Mouse (Mus musculus): ENCODE measurements around the gene Hoxd1.

DNA sequence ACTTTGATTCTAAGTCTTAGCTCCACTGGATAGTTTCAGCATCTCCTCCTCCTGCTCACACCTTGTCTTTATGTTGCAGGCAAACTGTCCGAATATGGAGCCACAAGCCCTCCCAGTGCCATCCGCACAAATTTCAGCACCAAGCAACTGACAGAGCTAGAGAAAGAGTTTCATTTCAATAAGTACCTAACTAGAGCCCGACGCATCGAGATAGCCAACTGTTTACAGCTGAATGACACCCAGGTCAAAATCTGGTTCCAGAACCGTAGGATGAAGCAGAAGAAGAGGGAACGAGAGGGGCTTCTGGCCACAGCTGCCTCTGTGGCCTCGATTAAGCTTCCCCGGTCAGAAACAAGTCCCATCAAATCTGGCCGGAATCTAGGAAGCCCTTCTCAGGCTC is 1.2 kb downstream of the Hoxd1 start:
- TF ChIP-seq CTCF (IDR thresholded peaks at IDR 0.05; ENCODE audit: low read depth, low read length): no peak
- TF ChIP-seq POLR2AphosphoS5 (IDR thresholded peaks at IDR 0.05; ENCODE audit: insufficient replicate concordance, low read depth, low read length): no peak
